Mouse (Mus musculus): ENCODE data around the gene Hfe.

Gene Hfe

GRCm38 (mm10) chr13:23710374-23711089 lies at the start of gene Hfe:
Gene Hfe, minus strand, starts transcription at chr13:23710854.
- DNase-seq, result peak; percentile 61 to 76

GRCm38 (mm10) chr13:23759916-23760239 lies 49.2 kb upstream of the Hfe start:
- peak in 1 of 2 experiments; percentile 50 for DNase-seq

GRCm38 (mm10) chr13:23759251-23759771 lies 48.7 kb upstream of the Hfe start:
- no peak for DNase-seq

GRCm38 (mm10) chr13:23757921-23758320 lies 47.3 kb upstream of the Hfe start:
- DNase-seq, result no peak

GRCm38 (mm10) chr13:23757211-23757773 lies 46.6 kb upstream of the Hfe start:
- peak in 1 of 2 experiments; percentile 56 for DNase-seq

- peak; percentile 92 to 93 for DNase-seq
Observed at GRCm38 (mm10) chr13:23756790-23757189, 46.1 kb upstream of the Hfe start, which contains the start of gene Hist1h4b. Gene Hist1h4b, plus strand, starts transcription at chr13:23757013.

GRCm38 (mm10) chr13:23755000-23755399 lies 44.3 kb upstream of the Hfe start:
- no peak for DNase-seq

GRCm38 (mm10) chr13:23753314-23754078 lies 42.8 kb upstream of the Hfe start:
- no peak for DNase-seq

- DNase-seq, result no peak
Observed at GRCm38 (mm10) chr13:23752742-23753172, 42.1 kb upstream of the Hfe start.

- DNase-seq, result peak; percentile 96
Observed at GRCm38 (mm10) chr13:23752067-23752741, 41.5 kb upstream of the Hfe start, which contains the start of gene Hist1h3b. Gene Hist1h3b, plus strand, starts transcription at chr13:23752267.

GRCm38 (mm10) chr13:23751478-23751956 lies 40.9 kb upstream of the Hfe start:
- no peak for DNase-seq

GRCm38 (mm10) chr13:23750839-23751477 lies 40.3 kb upstream of the Hfe start, which contains the start of gene Hist1h2ab:
Gene Hist1h2ab, plus strand, starts transcription at chr13:23751126.
- peak; percentile 58 to 73 for DNase-seq

GRCm38 (mm10) chr13:23749563-23750121 lies 39.0 kb upstream of the Hfe start:
- no peak for DNase-seq

GRCm38 (mm10) chr13:23747892-23748288 lies 37.2 kb upstream of the Hfe start:
- DNase-seq, result no peak

GRCm38 (mm10) chr13:23747081-23747891 lies 36.6 kb upstream of the Hfe start:
- DNase-seq, result no peak

- DNase-seq, result peak; percentile 66 to 81
Observed at GRCm38 (mm10) chr13:23746201-23747080, 35.8 kb upstream of the Hfe start, which contains the start of gene Hist1h2bb. Gene Hist1h2bb, plus strand, starts transcription at chr13:23746734.

- peak; percentile 88 to 91 for DNase-seq
Observed at GRCm38 (mm10) chr13:23745381-23746161, 34.9 kb upstream of the Hfe start, which contains the start of gene Hist1h3c. Gene Hist1h3c, minus strand, starts transcription at chr13:23745602.

Data from kidney, postnatal 4 days (tissue).